Mouse (Mus musculus): ENCODE measurements around the gene Spata5.

Gene Spata5

DNA sequence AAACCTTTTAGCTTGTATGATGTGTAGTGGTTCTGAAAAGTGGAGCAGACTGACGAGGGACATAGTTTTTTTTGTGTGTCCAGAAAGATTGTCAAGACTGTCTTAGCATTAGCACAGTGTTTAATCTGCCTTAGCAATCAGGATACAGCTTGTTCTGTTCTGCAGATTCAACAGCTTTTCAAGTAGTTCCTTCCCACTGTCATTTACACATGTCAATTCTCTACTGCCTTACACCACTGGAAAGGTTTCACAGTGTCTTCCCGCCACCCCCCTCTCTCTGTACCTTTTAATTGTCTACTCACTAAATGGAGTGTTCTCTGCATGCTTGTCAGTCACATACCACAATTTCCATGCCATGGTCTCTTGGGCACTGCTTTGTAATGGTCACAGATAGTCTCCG, 1.5 kb downstream of the Spata5 start:
- no peak for DNase-seq

DNA sequence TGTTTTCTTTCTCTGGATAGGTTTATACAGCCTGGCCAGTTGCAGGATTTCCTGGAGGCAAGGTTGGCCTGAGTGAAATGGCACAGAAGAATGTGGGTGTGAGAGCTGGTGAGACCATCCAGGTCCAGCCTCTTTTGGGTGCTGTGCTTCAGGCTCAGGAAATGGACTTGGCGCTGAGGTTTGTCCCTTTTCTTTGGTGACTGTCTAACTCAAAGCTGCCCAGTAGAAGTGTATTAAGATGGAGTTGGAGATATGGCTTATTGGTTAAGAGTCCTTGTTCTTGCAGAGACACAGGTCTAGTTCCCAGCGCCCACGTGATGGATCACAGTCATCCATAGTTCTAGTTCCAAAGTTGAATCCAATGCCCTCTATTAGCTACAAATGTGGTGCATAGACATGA, 6.4 kb downstream of the Spata5 start:
- DNase-seq: no peak

DNA sequence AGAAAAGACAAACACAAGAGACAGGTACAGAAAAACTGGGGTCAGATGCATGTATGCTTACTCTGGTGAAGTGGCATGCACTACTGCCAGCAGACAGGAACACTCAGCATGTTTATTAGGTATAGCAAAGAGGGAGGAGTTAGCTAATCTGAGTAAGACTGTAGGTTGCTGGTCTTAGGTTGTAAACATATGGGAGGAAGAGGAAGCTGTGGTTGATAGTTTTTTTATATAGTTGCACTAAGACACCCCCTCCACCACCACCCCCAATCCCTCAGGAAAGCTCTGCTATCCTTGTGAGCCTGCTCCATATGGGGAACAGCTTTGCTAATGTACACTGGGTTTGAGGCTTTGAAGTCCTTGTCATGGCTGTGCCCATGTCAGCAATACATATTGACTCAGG, 10.7 kb downstream of the Spata5 start:
- DNase-seq: no peak

DNA sequence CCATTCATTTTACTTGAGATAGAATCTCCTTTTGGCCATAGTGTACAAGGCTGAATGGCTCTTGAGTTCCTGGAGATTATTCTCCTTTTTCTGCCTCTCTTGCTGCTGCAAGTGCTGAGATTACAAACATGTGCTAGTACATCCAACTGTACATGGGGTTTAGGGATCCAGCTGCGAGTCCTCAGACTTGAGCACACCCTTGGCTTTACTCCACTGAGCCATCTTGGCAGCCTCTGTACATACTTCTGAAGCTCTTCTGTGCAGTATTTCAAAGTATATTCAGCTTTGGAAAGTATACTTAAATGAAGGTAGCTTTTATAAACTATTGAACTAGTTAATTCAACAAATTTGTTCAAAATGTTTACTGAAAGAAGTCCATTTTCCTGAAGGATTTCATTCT, 20.1 kb downstream of the Spata5 start:
- DNase-seq: no peak

DNA sequence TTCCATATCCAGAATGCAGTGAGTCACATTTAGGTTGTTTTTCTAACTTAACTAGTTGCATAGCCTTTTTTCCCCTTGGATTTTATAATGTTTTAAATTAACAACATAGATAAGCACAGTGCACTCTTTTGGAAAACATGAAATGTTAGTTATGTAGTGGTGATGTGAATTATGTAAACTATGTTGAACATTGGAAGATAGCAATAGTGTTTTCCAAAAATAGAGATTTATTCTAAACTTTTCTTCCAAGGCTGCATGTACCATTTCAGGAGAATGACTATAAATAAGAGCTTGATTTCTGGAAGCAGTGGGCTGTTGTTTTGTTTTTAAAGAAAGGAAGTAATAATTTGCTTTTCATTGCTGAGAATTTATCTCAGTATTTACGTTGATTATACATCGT, 23.7 kb downstream of the Spata5 start:
- no peak for DNase-seq

DNA sequence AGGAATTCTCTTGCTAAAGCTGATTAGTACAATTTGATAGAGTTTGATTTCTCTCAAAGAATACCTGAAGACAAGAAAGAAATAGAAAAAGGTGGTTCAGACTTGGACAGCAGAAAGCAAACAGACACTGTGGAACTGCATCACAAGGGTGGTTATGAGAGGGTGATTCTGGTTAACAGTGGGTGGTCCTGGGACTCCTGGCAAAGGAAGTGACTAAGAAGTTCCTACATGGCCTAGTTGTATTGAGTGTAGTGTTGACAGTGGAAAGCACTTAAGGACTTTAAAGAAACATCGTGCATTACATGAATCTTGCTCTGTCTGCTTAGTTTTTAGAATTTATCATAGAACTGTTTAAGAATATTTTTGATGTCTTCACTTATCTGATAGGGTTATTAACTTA, 36.3 kb downstream of the Spata5 start:
- DNase-seq: no peak

DNA sequence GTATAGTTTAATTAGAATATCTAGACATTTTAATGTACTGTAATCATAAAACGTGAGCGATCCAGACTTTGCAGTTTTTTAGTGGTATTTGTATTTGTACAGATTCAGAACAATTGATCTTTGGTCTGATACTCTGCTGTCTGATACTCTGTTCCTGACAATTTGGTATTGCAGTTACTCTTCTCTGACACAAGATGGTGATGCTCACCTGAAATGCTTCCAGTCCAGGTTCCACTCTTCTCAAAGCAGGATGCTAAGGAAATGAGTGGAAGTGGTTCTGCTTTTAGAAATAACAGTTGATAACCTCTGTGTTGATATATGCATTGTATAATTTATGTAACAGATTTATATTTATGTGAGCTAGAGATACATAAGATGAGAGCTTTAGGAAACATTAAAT, 48.5 kb downstream of the Spata5 start:
- no peak for DNase-seq

DNA sequence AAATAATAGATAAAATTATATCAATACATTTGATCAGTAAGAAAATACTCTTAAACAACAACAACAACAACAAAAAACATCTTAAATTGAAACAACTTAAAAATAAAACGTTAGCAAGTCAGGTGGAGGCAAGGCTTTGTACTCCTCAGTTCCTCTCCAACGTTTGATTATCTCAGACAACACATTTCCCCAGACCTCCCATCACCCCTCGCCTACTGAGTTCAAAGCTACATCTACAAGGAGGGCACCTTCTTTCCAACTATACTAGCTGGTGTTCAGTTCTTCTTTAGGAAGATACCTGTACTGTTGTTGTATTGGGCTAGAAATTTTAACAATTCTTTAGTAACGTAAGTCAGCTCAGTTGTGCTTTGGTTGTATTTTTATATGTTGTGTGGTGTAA, 49.7 kb downstream of the Spata5 start:
- no peak for DNase-seq

DNA sequence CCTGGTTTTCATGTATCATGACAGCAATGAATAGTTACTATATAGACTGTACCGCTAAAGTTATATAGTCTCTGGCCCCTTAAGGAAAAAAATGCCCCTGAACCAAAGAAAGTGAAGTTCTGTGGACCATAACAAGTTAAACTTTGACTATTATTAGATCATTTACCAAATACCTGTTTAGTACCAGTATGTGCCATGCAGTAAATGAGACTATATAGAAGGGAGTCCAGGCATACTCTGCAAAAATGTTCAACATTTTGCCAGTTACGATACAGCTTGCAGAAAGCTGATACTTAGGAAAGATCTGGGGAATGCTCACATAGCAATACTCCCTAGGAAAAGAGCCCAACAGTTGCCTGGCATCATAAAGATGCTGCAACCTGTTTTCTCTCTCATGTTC, 51.2 kb downstream of the Spata5 start:
- DNase-seq: no peak

DNA sequence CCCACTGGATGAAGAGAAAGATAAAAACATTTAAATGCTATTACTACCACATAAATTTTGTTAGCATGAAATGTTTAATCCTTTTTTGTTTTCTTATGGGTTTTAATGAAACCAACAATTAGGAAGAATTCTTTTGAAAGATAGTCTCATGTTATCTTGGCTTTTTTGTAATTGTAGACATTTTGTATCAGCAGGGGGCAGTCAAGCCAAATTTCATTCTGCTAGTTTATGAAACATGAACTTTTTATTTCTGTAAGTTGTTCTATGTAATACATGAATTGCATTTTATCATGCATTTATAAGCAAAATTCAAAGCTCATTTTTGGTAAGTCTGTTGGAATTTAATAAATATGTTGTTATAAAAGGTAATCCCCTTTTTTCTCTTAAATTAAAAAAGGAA, 52.8 kb downstream of the Spata5 start:
- DNase-seq: peak; percentile 3

DNA sequence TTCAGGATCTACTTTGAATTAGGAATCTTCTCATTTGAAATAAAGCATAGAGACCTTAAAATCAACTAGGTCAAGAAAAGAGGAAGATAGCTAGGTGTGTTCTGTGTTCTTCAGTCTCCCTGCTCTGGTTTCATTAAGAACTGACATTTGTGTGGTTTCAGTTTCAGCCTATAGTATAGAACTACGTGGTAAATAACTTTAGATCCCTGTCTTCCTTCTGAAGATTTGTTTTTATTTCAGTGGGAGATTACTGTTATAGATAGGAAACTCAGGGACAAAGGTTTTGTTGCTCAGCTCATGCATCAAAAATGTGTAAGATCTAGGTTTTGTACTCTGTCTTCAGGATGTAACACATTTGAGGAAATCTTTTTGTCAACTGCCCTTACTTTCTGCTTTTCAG, 56.8 kb downstream of the Spata5 start:
- DNase-seq: no peak

DNA sequence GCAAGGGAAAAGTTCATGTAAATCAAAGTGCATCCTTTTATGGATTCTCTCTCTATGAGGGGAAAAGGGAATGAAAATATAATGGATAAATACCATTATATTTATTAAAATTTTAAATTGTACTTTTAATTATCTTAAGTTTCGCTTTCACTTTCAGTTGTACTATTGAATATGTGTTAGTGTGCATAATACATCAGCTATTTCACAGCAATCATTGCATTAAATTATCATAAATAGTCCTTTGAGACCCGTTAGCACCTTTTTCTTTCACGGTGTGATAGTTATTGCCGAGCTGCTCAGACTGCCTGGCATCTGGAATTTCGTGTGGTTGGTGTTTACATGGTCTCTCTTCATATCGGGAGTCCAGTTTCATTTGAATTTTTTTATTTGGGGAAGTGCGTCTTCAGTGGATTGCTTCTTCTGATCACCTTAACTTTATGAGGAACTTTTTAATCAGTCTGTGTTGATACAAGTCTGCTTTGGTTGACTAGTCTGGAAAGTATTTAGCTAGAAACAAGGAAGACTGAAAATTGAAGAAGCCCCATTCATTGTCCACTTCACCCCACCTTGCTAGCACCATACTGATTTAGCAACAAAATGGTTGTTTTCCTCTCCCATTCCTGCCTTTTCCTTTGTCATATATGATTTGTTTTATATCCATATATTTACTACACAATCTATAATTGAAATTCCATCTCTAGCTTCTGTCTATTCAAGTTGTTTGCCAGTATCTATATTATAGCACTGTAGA, 57.9 kb downstream of the Spata5 start:
- no peak for DNase-seq

DNA sequence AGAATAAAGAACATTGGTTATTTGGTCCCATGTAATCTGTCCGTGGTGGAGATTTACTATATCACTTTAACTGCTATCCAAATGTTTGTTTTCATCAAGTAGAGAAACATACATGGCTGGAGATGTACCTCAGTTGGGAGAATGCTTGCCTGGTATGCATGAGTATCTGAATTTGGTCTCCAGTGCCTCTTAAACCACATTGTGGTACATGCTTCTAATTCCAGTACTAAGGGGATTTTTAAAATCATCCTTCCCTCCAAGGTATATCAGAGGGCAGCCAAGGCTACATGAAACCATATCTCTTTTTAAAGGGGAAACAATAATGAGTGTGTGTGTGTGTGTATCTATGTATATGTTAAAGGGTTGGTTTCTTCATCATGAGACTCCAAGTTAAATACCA, 60.1 kb downstream of the Spata5 start:
- no peak for DNase-seq

DNA sequence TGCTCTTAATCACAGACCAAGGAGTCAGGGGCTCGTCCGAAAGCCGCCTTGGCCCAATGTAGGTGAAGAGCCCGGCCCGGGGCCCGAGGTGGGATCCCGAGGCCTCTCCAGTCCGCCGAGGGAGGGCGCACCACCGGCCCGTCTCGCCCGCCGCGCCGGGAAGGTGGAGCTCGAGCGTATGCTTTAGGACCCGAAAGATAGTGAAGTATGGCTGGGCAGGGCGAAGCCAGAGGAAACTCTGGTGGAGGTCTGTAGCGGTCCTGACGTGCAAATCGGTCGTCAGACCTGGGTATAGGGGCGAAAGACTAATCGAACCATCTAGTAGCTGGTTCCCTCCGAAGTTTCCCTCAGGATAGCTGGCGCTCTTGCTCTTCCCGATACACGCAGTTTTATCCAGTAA, 61.6 kb downstream of the Spata5 start:
- DNase-seq: no peak

DNA sequence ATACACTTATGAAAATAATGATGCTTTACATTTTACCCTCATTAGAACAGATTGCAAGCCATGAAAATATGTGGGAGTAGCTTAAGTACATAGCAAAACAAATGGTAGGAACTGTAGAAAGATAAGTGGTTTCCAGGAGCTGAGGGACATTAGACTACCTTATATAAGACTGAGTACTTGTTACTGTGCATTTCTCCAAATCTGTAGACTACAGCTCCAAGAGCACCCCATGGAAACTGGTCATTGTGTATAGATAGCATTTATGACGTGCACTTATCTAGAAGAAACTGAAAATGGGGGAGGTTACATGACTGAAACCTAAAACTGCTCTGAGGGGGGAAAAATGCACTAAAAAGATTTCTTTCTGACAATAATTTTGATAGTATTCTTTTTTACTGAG, 63.0 kb downstream of the Spata5 start:
- no peak for DNase-seq

DNA sequence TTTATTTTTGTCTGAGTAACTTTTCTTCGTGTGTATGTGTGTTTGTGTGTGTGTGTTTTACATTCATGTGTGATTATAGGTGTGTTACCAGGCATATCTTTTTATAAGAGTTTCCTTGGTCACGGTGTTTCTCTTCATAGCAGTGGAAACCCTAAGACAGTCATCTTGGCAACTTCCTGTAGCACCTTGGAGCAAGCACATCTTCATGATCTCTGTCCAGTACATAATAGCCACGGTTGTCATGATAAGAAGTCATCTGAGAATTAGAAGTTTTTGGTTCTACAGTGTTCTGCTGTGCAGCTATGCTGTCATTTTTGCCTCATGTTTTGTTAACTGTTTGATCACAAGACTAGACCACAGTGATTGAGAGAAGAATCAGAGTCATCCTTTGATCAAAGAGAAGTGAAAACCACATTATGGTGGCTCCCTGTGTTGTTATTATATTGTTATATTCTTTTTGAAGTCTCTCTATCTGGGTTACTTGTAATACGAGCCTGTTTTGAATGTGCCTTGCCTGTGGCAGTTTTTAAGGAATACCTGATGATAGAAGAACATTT, 64.1 kb downstream of the Spata5 start:
- no peak for DNase-seq

DNA sequence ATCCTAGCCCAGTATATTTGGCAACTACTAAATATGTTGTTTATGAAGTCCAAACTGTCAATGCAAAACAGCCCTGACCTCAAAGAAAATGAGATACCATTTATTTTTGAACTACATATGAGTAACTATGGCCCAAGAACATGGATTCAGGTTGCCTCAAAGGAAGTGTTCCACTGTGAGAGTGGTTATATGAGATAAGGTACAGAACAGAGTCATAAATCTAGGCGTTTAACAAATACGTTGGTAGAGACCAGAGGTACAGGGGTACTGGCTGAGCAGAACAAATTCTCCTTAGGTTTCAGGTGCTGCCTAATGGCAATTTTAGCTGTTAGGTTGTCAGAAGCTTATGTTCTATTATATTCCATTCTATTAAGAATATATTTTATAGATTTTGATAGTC, 67.9 kb downstream of the Spata5 start:
- no peak for DNase-seq

DNA sequence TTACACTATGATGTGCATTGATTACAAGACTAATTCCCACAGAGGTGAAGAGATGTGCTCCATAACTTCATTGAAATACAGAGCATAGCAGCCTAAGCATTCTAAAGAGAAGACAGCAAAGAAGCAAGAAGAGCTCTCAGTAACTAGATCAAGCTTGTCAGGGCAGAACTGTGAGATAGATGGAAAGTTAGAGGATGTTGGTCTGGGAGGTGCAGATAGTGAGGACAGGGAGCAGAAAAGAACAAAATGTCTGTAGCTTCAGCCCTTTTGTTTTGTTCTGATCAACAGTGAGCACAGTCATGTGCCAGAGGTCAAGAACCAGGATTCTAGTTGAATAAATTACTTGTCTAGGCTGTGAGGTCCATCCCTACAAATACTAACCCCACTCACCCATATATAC, 68.5 kb downstream of the Spata5 start:
- no peak for DNase-seq

DNA sequence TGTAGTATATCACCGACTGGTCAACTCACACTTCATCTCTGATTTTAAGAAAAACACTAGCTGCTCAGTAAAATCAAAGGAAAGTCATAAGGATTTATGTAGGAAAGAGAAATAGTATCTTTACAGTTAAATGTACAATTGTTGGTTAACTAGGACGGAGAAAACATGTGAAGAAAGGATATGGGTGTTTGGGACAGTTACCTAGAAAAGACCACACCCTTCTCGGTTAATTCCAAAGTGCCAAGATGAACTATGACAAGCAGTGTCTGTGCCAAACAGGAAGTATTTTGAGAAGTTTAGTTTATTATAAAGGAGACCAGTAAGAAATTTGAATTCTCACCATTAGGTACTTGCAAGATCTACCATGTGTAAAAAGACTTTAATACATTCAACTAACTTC, 70.3 kb downstream of the Spata5 start:
- DNase-seq: no peak

DNA sequence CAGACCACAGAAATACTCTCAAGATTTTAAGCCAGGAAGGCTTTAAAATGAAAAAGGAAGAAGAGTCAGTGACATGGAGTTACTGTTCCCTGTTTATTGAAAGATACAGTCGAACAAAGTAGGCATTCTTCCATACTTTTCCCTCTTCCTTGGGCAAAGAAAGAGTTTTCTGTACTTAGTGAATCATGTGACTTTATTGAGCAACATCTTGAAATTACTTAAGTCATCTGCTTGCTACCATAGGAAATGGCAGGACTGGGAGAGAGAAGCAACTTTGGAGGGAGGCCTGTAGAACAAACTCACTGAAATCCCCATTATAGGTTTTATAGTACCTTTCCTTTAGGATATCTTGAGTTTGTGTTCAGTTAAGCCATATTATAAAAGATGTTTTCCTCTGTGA, 81.2 kb downstream of the Spata5 start:
- no peak for DNase-seq

DNA sequence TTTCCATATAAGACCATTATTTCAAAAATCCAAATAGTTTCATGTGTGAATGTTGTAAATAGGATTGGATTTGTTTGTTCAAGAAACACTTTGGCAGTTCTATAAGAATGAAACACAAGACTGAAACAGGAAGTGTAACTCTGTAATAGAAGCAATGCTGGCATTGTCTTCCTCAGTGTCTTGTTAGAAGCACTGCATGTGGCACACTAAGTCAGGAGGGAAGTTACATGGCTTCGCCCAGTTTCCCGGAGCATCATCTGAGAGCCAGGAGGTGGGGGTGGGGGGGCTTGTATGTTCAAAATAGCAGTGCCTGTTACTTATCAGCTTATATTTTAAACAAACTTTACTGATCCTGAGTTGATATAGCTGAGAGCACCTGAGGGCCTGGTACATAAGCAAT, 82.9 kb downstream of the Spata5 start:
- no peak for DNase-seq

DNA sequence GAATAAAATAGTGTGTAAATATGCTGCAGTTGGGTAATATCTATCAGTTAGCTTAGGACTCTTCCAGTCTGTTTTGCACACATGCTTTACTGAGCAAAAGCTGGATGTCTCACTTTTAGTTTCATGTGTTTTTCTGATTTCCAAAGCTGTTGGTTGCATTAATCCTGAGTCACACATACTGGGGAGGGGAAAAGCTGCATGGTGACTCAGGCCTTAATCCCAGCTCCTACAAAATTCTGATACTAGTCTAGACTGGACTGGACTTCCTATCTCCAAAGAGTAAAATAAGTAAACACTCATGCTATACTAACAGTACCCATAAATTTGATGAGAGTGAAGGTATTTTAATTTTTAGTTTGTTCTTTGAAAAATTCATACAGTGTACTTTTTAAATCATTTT, 84.2 kb downstream of the Spata5 start:
- DNase-seq: no peak

DNA sequence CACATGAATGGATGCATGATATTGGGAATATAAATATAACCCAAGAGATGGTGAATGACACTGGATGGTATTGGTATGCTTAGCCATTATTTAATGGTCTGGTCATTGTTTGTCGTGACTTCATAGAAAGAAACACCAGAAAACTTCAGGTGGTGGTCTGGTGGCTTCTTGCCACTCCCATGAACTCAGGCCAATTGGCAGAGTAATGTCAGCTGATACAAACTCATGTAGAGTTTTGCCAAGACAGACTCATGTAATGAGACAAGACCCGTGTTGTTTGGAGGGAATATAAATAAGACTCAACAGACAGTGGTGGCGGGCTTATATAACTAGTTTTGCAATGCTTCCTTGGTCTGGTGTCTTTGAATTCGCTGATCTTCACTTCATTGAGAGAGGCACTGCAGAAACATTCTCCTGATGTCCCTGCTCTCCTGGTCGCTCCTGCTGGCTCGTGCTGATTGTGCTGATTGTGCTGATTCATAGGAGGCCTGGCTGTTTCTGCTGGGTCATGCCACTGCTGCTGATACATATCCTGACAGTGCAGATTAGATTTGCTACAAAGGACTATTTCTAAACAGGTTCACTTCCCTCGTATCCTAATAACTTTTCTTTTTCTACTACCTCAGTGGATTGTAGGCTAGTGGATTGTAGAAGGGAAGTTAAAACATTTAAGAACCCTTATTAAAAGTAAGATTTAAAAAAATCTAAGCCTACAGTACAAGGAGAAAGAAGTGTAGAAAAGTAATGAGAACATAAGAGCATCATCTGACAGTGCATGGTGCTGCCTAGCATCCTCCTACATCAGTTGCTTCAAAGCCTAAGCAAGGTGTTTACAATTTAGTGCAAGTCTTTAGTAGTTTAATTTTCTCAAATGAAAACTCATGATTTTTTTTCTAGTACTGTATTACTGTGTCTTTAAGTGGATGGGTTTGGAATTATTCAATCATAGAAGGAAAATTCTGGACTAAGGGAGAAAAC, 90.6 kb downstream of the Spata5 start:
- no peak for DNase-seq

DNA sequence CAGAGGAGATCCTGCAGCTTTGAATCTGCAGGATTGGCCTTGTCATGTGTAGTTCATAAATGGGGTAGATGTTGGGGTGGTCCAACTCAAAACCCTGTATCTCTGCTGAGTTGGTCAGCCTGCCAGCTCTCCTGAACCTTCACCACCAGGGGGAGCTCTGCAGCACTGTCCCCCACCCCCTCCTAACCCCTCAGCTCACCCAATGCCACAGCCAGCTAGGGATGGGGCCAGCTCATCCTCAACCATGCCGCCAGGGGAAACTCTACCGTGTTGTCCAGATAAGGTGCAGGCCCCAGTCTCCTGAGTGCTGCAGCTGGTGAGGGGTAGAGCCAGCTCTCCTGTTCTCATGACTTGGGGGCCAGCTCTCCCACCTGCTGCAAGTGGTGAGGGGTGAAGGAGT, 95.8 kb downstream of the Spata5 start:
- peak; percentile 58 for DNase-seq
